Mouse (Mus musculus) 3134 (cell line): ENCODE measurements at regions not wholly inside any gene's neighbourhood (a gene's known extent, or its start where the extent isn't known, plus 50 kb on each side); places are given as distances from the start of the nearest gene placed in this dataset.

ENCODE experiments used
- DNase-seq: peaks from one replicate; pipeline ENCODE4 v3.0.0-alpha.2; 2011; ENCODE audit warnings: low spot score; ENCODE audit not compliant: insufficient read length; ENCODE audit errors: extremely low read depth

GRCm38 (mm10) chr11:56716953-56717352 lies 294.2 kb upstream of the Gria1 start:
- no peak for DNase-seq

GRCm38 (mm10) chr11:56725141-56725540 lies 286.0 kb upstream of the Gria1 start:
- DNase-seq = no peak

- no peak for DNase-seq
Observed at GRCm38 (mm10) chr11:56726161-56726560, 285.0 kb upstream of the Gria1 start.

GRCm38 (mm10) chr11:56727556-56727955 lies 283.6 kb upstream of the Gria1 start:
- DNase-seq = no peak

GRCm38 (mm10) chr11:56728204-56729002 lies 282.8 kb upstream of the Gria1 start:
- no peak for DNase-seq

GRCm38 (mm10) chr11:56741857-56742256 lies 269.3 kb upstream of the Gria1 start:
- DNase-seq = no peak

- no peak for DNase-seq
Observed at GRCm38 (mm10) chr11:56750032-56750431, 261.2 kb upstream of the Gria1 start.

- no peak for DNase-seq
Observed at GRCm38 (mm10) chr11:56750639-56751038, 260.5 kb upstream of the Gria1 start.

- no peak for DNase-seq
Observed at GRCm38 (mm10) chr11:56751918-56752317, 259.3 kb upstream of the Gria1 start.

GRCm38 (mm10) chr11:56753699-56754098 lies 257.5 kb upstream of the Gria1 start:
- DNase-seq = no peak

GRCm38 (mm10) chr11:56760474-56760873 lies 250.7 kb upstream of the Gria1 start:
- DNase-seq = no peak

GRCm38 (mm10) chr11:56762467-56763120 lies 248.6 kb upstream of the Gria1 start:
- no peak for DNase-seq

- no peak for DNase-seq
Observed at GRCm38 (mm10) chr11:56767424-56767823, 243.8 kb upstream of the Gria1 start.

GRCm38 (mm10) chr11:56786351-56786750 lies 224.8 kb upstream of the Gria1 start:
- no peak for DNase-seq

GRCm38 (mm10) chr11:56792691-56793090 lies 218.5 kb upstream of the Gria1 start:
- no peak for DNase-seq

GRCm38 (mm10) chr11:56807314-56807713 lies 203.9 kb upstream of the Gria1 start:
- DNase-seq = no peak

GRCm38 (mm10) chr11:56810141-56810540 lies 201.0 kb upstream of the Gria1 start:
- DNase-seq = no peak

GRCm38 (mm10) chr11:56812121-56812520 lies 199.1 kb upstream of the Gria1 start:
- no peak for DNase-seq

- no peak for DNase-seq
Observed at GRCm38 (mm10) chr11:56823471-56823870, 187.7 kb upstream of the Gria1 start.

GRCm38 (mm10) chr11:56827499-56827898 lies 183.7 kb upstream of the Gria1 start:
- no peak for DNase-seq

- DNase-seq = peak; percentile 15
Observed at GRCm38 (mm10) chr11:56862649-56863048, 148.5 kb upstream of the Gria1 start.

GRCm38 (mm10) chr11:56871640-56872039 lies 139.5 kb upstream of the Gria1 start:
- no peak for DNase-seq
